Mouse (Mus musculus): ENCODE measurements around the gene Arl3.

Arl3 gene

GRCm38 (mm10) chr19:46532031-46532688 lies 40.8 kb downstream of the Arl3 start:
- DNase-seq (ENCODE audit: low spot score) = no peak

GRCm38 (mm10) chr19:46531071-46532030 lies 41.6 kb downstream of the Arl3 start:
- DNase-seq (ENCODE audit: low spot score) = no peak

- DNase-seq (ENCODE audit: low spot score) = no peak
Measured at GRCm38 (mm10) chr19:46530449-46530990, 42.5 kb downstream of the Arl3 start.

DNA sequence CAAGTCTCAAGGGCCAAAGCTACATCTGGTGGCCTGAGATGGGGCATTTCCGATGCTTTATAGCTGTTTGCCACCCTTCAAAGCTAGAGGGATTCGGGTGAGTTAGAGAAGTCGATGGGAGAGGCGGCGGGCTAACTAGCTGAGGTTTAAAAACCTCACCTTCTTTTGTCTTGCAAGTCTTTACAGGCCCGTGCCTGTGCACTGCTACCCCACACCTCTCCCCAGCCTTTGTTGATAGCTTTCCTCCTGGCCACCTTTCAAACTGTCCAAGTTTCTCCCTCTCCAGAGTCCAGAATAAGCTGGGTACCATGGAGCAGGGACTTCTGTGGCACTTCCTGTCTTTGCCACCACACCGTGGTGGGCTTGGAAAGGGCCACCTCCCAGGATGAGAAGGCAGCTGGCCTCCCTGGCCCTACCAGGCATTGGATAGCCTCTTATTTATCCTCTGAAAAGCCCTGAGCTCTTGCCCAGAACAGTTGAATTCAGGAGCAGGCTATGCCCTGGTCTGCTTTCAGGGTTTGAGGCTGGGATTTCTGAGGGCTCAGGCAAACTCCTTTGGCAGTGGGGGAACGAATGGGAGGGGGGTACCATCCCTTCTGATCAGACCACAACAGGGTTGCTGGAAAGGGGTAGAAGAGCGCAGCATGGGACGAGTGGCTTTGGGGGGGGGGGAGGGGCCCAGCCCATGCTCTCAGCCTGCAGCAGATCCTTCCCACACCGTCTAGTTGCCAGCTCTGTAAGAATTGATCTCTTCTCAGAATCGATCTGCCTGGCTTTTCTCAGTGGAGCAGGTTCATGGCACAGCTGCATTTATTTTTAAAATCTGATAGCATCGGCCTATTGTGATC lies 43.2 kb downstream of the Arl3 start:
- DNase-seq (ENCODE audit: low spot score) = no peak

GRCm38 (mm10) chr19:46528529-46529213 lies 44.3 kb downstream of the Arl3 start:
- DNase-seq (ENCODE audit: low spot score) = peak; percentile 36

- DNase-seq (ENCODE audit: low spot score) = no peak
Measured at GRCm38 (mm10) chr19:46527632-46528528, 45.1 kb downstream of the Arl3 start.

GRCm38 (mm10) chr19:46525691-46526631 lies 47.0 kb downstream of the Arl3 start:
- no peak for DNase-seq (ENCODE audit: low spot score)

DNA sequence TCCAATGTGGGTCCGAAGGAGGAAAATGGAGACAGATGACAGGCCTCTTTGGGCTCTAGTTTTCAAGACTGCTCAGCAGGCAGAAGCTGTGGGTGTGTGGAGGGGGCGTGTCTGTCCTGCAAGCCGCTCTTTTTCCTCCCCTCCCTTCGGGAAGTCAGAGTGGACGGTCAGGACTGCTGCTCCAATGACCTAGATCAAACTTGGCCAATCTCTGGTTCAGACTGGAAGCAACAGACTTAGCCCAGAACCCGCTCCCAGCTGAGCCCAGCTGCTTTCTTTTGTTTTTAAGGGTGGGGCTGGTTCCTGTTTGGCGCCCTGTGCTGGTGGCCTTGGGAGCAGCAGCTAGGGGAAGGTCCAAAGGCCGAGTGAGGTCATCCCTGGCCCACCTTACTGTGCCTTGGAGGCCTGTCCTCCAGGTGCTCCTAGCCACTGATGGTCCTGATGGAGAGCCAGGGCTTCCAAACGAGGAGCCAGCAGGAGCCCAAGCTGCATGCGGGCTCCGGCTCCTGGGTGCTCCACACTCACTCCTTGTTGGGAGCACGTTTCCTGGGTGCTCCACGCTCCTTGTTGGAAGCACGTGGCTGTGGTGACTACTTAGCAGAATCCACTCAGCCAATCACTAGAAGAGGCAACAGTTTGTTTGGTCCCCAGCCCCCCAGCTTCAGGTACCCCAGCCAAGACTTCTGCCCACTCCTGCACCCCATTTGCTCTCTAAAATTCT lies 48.2 kb downstream of the Arl3 start:
- no peak for DNase-seq (ENCODE audit: low spot score)

GRCm38 (mm10) chr19:46524152-46524544 lies 48.9 kb downstream of the Arl3 start:
- no peak for DNase-seq (ENCODE audit: low spot score)

DNA sequence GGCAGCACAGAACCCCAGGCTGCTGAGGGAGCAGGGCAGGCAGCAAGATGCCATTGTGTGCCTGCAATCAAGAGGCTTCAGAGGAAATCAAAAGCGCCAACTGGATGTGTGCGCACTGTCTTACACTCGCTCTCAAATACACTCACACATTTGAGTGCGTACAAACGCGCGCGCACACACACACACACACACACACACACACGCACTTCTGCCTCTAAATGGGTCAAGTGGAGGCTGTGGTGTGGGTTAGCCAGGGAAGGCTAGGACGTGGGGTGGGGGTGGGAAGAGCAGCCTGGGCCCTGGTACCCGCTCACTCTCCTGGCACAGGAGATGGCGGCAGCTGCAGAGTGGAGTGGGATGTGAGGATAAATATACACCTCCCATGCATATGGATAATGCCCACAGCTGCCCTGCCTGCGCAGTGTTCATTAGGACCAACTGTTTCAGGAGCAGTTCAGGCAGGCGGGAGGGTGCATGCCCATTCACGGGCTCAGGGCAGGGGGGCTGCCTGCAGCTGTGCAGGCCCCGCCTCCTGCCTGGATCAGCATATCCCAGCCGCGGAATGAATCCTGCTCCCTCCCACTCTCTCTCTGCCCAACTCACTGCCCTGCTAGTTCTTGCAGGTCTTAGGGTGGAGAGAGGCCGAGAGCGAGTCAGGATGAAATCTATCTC lies 49.4 kb downstream of the Arl3 start:
- no peak for DNase-seq (ENCODE audit: low spot score)

GRCm38 (mm10) chr19:46523131-46523479 lies 49.9 kb downstream of the Arl3 start:
- DNase-seq (ENCODE audit: low spot score) = no peak

- DNase-seq (ENCODE audit: low spot score) = no peak
Measured at GRCm38 (mm10) chr19:46522433-46523044, 50.5 kb downstream of the Arl3 start.

DNA sequence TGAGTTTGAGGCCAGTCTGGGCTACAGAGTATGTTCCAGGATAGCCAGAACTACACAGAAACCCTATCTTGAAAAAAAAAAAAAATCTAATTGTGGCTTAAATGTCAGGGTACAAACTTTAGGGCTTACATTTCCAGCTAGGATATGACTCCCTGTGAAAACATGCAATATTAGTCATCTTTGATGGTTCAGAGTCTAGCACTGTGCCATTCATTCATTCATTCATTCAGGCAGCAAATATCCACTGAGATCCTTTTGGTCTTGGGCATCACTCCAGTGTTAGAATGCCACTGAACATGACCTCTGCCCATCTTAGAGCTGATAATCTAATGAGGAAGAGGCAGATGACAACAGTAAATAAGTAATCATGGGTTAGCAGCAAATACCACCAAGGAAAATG lies 51.3 kb downstream of the Arl3 start:
- no peak for DNase-seq (ENCODE audit: low spot score)

- no peak for DNase-seq (ENCODE audit: low spot score)
Measured at GRCm38 (mm10) chr19:46518828-46519621, 54.0 kb downstream of the Arl3 start.

GRCm38 (mm10) chr19:46518352-46518787 lies 54.6 kb downstream of the Arl3 start:
- no peak for DNase-seq (ENCODE audit: low spot score)

GRCm38 (mm10) chr19:46517529-46518351 lies 55.3 kb downstream of the Arl3 start:
- no peak for DNase-seq (ENCODE audit: low spot score)

Data from c-Kit-positive CD71-positive TER-119-positive erythroid progenitor cells, embryonic 14.5 days (primary cell).